In the genomic region with DNA sequence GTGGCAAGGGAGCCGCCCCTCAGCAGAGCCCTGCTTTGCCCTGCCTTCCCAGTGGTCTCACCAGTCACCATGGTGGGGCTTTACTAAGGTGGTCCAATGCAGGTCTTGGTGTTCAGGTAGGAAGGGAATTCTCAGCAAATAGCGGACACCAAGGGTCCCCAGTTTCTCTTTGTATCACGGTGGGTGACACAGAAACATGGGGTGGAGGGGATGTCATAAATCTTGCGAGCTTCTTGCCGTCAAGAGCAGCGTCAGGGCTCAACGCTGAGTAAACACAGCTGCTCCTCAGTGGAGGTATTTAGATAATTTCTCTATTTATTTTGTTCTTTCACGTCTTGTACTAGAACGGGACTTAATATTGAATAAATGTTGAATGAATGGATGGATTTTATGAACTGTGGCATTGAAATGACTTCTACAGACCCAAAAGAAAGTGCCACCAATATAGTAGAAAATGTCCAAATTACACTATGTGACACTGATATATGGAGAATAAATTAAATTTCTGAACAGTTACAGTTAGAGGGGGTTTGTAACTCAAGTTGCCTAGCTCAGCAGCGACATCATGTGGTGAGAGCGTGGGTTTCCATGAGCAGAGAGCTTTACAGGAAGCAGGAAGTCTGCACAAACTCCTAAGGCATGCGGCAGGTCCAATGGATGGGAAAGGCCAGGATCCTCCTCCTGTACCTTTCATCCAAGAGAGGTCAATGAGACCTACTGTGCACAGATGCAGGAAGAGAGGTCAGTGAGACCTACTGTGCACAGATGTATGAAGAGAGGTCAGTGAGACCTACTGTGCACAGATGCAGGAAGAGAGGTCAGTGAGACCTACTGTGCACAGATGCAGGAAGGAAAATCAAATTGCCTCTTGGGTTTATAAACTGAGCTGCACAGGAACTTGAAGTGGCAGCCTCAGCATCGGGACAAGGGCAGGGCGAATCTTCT, we compare ENCODE assay signal across 9 mouse cellular contexts. TPM values are rescaled to one million over a fixed set of nuclear protein-coding genes. Genes with fewer than 3 reads are reported as not detected.
DNase-seq lines count a peak whose midpoint lies in the region; ATAC-seq and TF ChIP-seq lines count a peak whose summit lies in the region.
"Had no signal": no experiment of that assay in that cellular context is flagged by ENCODE, and none has a peak within 500 bp of the region (broad histone marks: within the 10 kb centered on the region; RNA-seq: fewer than 3 reads in every experiment).

No protein-coding gene starts in this region.

- DNase-seq in NIH3T3 (ENCODE audit: low read depth) = peak; percentile 91
- peak; percentile 64 for DNase-seq in cerebellum, adult 9-10 months
- peak; percentile 65 to 67 for DNase-seq in frontal cortex, postnatal 25 days (ENCODE audit: low spot score in 2 of 2)
- peak; percentile 93 for DNase-seq in hindbrain, postnatal 0 days (ENCODE audit: low spot score)
- DNase-seq in layer of hippocampus, postnatal 36 days = peak; percentile 66 to 71
- peak; percentile 86 for DNase-seq in right cerebral cortex, postnatal 14 days
- peak; percentile 59 to 82 for DNase-seq in urinary bladder, postnatal 4 days (ENCODE audit: low spot score in 2 of 2)

- no peak overlapping the region for H3K27ac ChIP-seq in hindbrain, postnatal 0 days
- H3K27ac ChIP-seq: liver, embryonic 15.5 days had no signal

- H3K9ac ChIP-seq in hindbrain, postnatal 0 days (replicated peaks; ENCODE audit: low read length) = no peak overlapping the region
- H3K9ac ChIP-seq: liver, embryonic 15.5 days had no signal

- ATAC-seq in hindbrain, postnatal 0 days = peak; percentile 74; the same call in 1 of the 2 replicates
- peak; percentile 96 for ATAC-seq in megakaryocyte progenitor cell, adult 5-6 weeks (replicated peaks; ENCODE audit: poor library complexity)

- WGBS in hindbrain, postnatal 0 days = 62% methylated on average over 14 of the region's 14 CpGs

- H3K4me1 ChIP-seq in hindbrain, postnatal 0 days (ENCODE audit: insufficient read depth, low read length) = no peaks in the 10 kb centered on the region
- H3K4me1 ChIP-seq: liver, embryonic 15.5 days had no signal

- H3K4me2 ChIP-seq in hindbrain, postnatal 0 days (ENCODE audit: low read depth, low read length) = no peak overlapping the region
- H3K4me2 ChIP-seq: liver, embryonic 15.5 days had no signal

- H3K36me3 ChIP-seq in hindbrain, postnatal 0 days (ENCODE audit: insufficient read depth, low read length) = no peaks in the 10 kb centered on the region
- H3K36me3 ChIP-seq: liver, embryonic 15.5 days had no signal

- H3K9me3 ChIP-seq in hindbrain, postnatal 0 days (ENCODE audit: low read length) = no peaks in the 10 kb centered on the region
- H3K9me3 ChIP-seq: liver, embryonic 15.5 days had no signal

- no peak overlapping the region for H3K4me3 ChIP-seq in hindbrain, postnatal 0 days (ENCODE audit: low read length)
- H3K4me3 ChIP-seq: liver, embryonic 15.5 days had no signal

- TF ChIP-seq CTCF in hindbrain, postnatal 0 days (IDR thresholded peaks at IDR 0.05; ENCODE audit: low read depth) = peak; percentile 97

- no peaks in the 10 kb centered on the region for H3K27me3 ChIP-seq in hindbrain, postnatal 0 days (ENCODE audit: insufficient read depth, low read length)
- H3K27me3 ChIP-seq: liver, embryonic 15.5 days had no signal

RNA-seq across cellular contexts. Expression of a gene that starts 54.7 kb away (rescaled TPM):
- 8.1 and 9.4 TPM in 2 replicates for total RNA-seq in hindbrain, postnatal 0 days (2014; rRNA removed)
- 7.3 TPM in 2 replicates for polyA plus RNA-seq in hindbrain, postnatal 0 days (2015; fragmentation: Nextera tagmentation; extraction: Ambion mirVana)
- total RNA-seq in layer of hippocampus, postnatal 36 days (2021) = 10 to 100 TPM; 12.8 to 13.0 TPM
- 8.2 and 9.8 TPM in 2 replicates for total RNA-seq in megakaryocyte progenitor cell, adult 5-6 weeks (2015)
- 4.3 and 6.0 TPM in 2 replicates for total RNA-seq in megakaryocyte progenitor cell, adult 5-6 weeks (2017)
